Mouse (Mus musculus): ENCODE results near the gene Atp5f1. TPM values are rescaled to one million over a fixed set of nuclear protein-coding genes. Genes with fewer than 3 reads are reported as not detected.

Gene Atp5f1
- polyA plus RNA-seq (2012; fragmentation: generic; extraction: Trizol) = 100 to 1,000 TPM in 1 of 2 experiments, 10 to 100 TPM in 1; 33.4 to 139 TPM

GRCm38 (mm10) chr3:105959999-105960398, at the start of gene Atp5f1:
Atp5f1 (minus strand) TSS chr3:105960099.

DNA sequence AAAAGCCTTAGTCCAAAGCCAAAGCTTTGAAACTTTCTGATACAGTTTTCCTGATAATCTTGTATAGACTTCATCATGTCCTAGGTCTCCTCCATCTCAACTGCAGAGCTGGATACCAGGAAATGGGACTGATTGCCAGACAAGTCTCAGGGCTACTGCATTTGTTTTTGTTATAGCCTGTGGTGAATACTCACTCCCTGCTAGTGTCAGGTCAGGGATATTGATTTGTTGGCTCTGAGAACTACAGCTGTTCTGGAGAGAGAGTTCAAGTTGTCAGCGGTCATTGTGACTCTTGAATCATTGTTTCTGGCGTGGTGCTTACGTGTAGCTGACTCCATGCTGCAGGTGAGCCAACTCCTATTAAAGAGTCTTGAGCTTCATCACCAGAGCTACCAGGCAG, 13.5 kb upstream of the Atp5f1 start, which contains the start of gene Ovgp1:
Gene Ovgp1 (plus strand): TSS at position 301 of the 400 bp plus-strand sequence.

GRCm38 (mm10) chr3:105958974-105959580, 822 bp downstream of the Atp5f1 start, which contains the start of gene Wdr77:
Wdr77 (plus strand) TSS chr3:105959369.

GRCm38 (mm10) chr3:105932240-105933071, 27.4 kb downstream of the Atp5f1 start, which contains the start of gene I830077J02Rik:
I830077J02Rik (minus strand) TSS chr3:105932664.

Other genes starting within 250 kb of the Atp5f1 start
- 10 to 100 TPM in 1 of 2 experiments, 1 to 10 TPM in 1; 1.7 to 10.2 TPM for gene Rap1a, start 158.8 kb downstream of the Atp5f1 start, polyA plus RNA-seq (2012; fragmentation: generic; extraction: Trizol)
- not detected for gene Adora3, start 89.2 kb downstream of the Atp5f1 start, polyA plus RNA-seq (2012; fragmentation: generic; extraction: Trizol)
- gene Tmigd3, start 89.2 kb downstream of the Atp5f1 start, polyA plus RNA-seq (2012; fragmentation: generic; extraction: Trizol) = under 1 TPM in 1 of 2 experiments, not detected in 1; 0.19 TPM
- not detected for gene I830077J02Rik, start 27.4 kb downstream of the Atp5f1 start, polyA plus RNA-seq (2012; fragmentation: generic; extraction: Trizol)
- 10 to 100 TPM; 19.0 to 20.8 TPM for gene Wdr77, start 730 bp downstream of the Atp5f1 start, polyA plus RNA-seq (2012; fragmentation: generic; extraction: Trizol)
- gene Ovgp1, start 13.6 kb upstream of the Atp5f1 start, polyA plus RNA-seq (2012; fragmentation: generic; extraction: Trizol) = under 1 TPM; 0.01 to 0.57 TPM
- not detected for gene Pifo, start 54.5 kb upstream of the Atp5f1 start, polyA plus RNA-seq (2012; fragmentation: generic; extraction: Trizol)
- gene Chil5, start 72.7 kb upstream of the Atp5f1 start, polyA plus RNA-seq (2012; fragmentation: generic; extraction: Trizol) = not detected
- not detected for gene Chia1, start 153.1 kb upstream of the Atp5f1 start, polyA plus RNA-seq (2012; fragmentation: generic; extraction: Trizol)
- not detected for gene Chil3, start 207.5 kb upstream of the Atp5f1 start, polyA plus RNA-seq (2012; fragmentation: generic; extraction: Trizol)